Mouse (Mus musculus): ENCODE results near the gene Hp1bp3.

- no peak for TF ChIP-seq CTCF (IDR thresholded peaks at IDR 0.05; ENCODE audit: low read depth)
- TF ChIP-seq EP300 (IDR thresholded peaks at IDR 0.05; ENCODE audit: low read depth), result 0 out of 2 replicates have a peak, but pooled peaks have one; percentile 20
Observed at GRCm38 (mm10) chr4:138187995-138188394, 28.1 kb upstream of the Hp1bp3 start.

Data from liver, embryonic 14.5 days (tissue).